Mouse (Mus musculus) CD8-positive naive resting alpha-beta T cell, adult 2 months (primary cell): ENCODE results near the gene Gm28102.
"Not testable (repeated sequence)": the region's sequence is repeated elsewhere in the genome, so short reads cannot be mapped to it uniquely, and the experiment has no call there.

Experiments used
- DNase-seq, 2 experiments: peaks; one replicate each; pipeline ENCODE4 v3.0.0; 2022; ENCODE audit warnings: low read depth in 2 of 2, low spot score in 2 of 2

Gene Gm28102

DNA sequence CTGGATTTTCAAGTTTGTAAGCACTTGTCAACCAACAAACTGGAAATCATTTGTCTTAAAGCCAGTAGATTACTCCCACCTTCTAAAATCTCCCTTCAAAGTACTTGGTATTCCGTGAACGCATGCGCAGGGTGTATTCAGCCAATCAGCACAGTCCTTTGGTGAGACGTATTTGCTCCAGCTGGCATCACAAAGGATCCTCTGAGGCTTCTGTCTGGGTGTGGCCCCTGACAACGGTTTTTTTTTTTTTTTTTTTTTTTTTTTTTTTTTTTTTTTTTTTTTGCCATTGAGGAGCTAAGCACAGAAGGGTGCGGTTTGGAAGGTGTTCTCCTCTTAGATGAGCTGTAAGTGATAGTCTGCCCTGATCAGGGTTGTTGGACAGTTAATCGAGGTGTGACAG is at the start of gene Gm28102:
Gene Gm28102 (plus strand): TSS at position 301 of the 400 bp plus-strand sequence.
- not testable (repeated sequence) for DNase-seq
